Mouse (Mus musculus): ENCODE data around the gene F12. TPM values are rescaled to one million over a fixed set of nuclear protein-coding genes. Genes with fewer than 3 reads are reported as not detected.
"Not testable (repeated sequence)": the region's sequence is repeated elsewhere in the genome, so short reads cannot be mapped to it uniquely, and the experiment has no call there.

Gene F12
- polyA plus RNA-seq, 1 experiment = 0.03 TPM

- Histone ChIP-seq H3K36me3 (ENCODE audit: control insufficient read depth, insufficient read depth, low read length) (no peaks in the 10 kb centered on the region), H3K27me3 (replicated peaks; ENCODE audit: control insufficient read depth, insufficient read depth, low read length) (no peaks in the 10 kb centered on the region), H3K4me3 (ENCODE audit: insufficient read depth, low read depth, low read length) (peak within 1 kb of the TSS; percentile 90), H3K27ac (ENCODE audit: insufficient read depth, low read depth, low read length) (peak within 1 kb of the TSS; percentile 90), H3K4me1 (ENCODE audit: control insufficient read depth, insufficient read depth, low read length) (peaks cover 5% of the 10 kb centered on the region; the same call in 1 of the 2 replicates)
- TF ChIP-seq POLR2A (IDR thresholded peaks at IDR 0.05; ENCODE audit: low read depth, low read length) (no peak), CTCF (conservative IDR thresholded peaks at IDR 0.05; ENCODE audit: insufficient read depth, insufficient read length, low read depth, low read length) (no peak)
- under 1% methylated on average over 35 of the region's 35 CpGs for WGBS
- peak; percentile 100 for DNase-seq
Measured at GRCm38 (mm10) chr13:55444937-55445315, 18.3 kb upstream of the F12 start, which contains the start of gene Grk6. Gene Grk6 (plus strand): TSS chr13:55445072.

GRCm38 (mm10) chr13:55444286-55444936, 17.8 kb upstream of the F12 start:
- Histone ChIP-seq H3K4me3 (ENCODE audit: insufficient read depth, low read depth, low read length) (peak overlapping the region; percentile 68), H3K4me1 (ENCODE audit: control insufficient read depth, insufficient read depth, low read length) (peaks cover 5% of the 10 kb centered on the region; the same call in 1 of the 2 replicates), H3K36me3 (ENCODE audit: control insufficient read depth, insufficient read depth, low read length) (no peaks in the 10 kb centered on the region), H3K27ac (ENCODE audit: insufficient read depth, low read depth, low read length) (peak overlapping the region; percentile 90), H3K27me3 (replicated peaks; ENCODE audit: control insufficient read depth, insufficient read depth, low read length) (no peaks in the 10 kb centered on the region)
- WGBS = 1% methylated on average over 33 of the region's 33 CpGs
- TF ChIP-seq CTCF (conservative IDR thresholded peaks at IDR 0.05; ENCODE audit: insufficient read depth, insufficient read length, low read depth, low read length) = no peak
- peak; percentile 9 for TF ChIP-seq POLR2A (IDR thresholded peaks at IDR 0.05; ENCODE audit: low read depth, low read length)
- no peak for DNase-seq

- peaks cover 5% of the 10 kb centered on the region; the same call in 1 of the 2 replicates for H3K4me1 ChIP-seq (ENCODE audit: control insufficient read depth, insufficient read depth, low read length)
- no peaks in the 10 kb centered on the region for H3K27me3 ChIP-seq (replicated peaks; ENCODE audit: control insufficient read depth, insufficient read depth, low read length)
- peak overlapping the region; percentile 90; the same call in 1 of the 2 replicates for H3K27ac ChIP-seq (ENCODE audit: insufficient read depth, low read depth, low read length)
- no peaks in the 10 kb centered on the region for H3K36me3 ChIP-seq (ENCODE audit: control insufficient read depth, insufficient read depth, low read length)
- peak overlapping the region; percentile 68 for H3K4me3 ChIP-seq (ENCODE audit: insufficient read depth, low read depth, low read length)
- TF ChIP-seq POLR2A (IDR thresholded peaks at IDR 0.05; ENCODE audit: low read depth, low read length) (no peak), CTCF (conservative IDR thresholded peaks at IDR 0.05; ENCODE audit: insufficient read depth, insufficient read length, low read depth, low read length) (no peak)
- 22% methylated on average over 9 of the region's 9 CpGs for WGBS
- no peak for DNase-seq
Measured at GRCm38 (mm10) chr13:55443799-55444285, 17.2 kb upstream of the F12 start.

- not testable (repeated sequence) for DNase-seq; H3K4me1 ChIP-seq (ENCODE audit: control insufficient read depth, insufficient read depth, low read length); H3K27ac ChIP-seq (ENCODE audit: insufficient read depth, low read depth, low read length); H3K4me3 ChIP-seq (ENCODE audit: insufficient read depth, low read depth, low read length); H3K27me3 ChIP-seq (replicated peaks; ENCODE audit: control insufficient read depth, insufficient read depth, low read length); H3K36me3 ChIP-seq (ENCODE audit: control insufficient read depth, insufficient read depth, low read length)
- 82% methylated on average over 15 of the region's 15 CpGs for WGBS
Measured at GRCm38 (mm10) chr13:55437111-55437629, 10.6 kb upstream of the F12 start.

- no peak for DNase-seq
- H3K27me3 ChIP-seq (replicated peaks; ENCODE audit: control insufficient read depth, insufficient read depth, low read length) = no peaks in the 10 kb centered on the region
- no peaks in the 10 kb centered on the region for H3K4me1 ChIP-seq (ENCODE audit: control insufficient read depth, insufficient read depth, low read length)
- no peak overlapping the region for H3K27ac ChIP-seq (ENCODE audit: insufficient read depth, low read depth, low read length)
- TF ChIP-seq CTCF (conservative IDR thresholded peaks at IDR 0.05; ENCODE audit: insufficient read depth, insufficient read length, low read depth, low read length) (no peak), POLR2A (IDR thresholded peaks at IDR 0.05; ENCODE audit: low read depth, low read length) (no peak)
- WGBS = 72% methylated on average over 10 of the region's 10 CpGs
- H3K4me3 ChIP-seq (ENCODE audit: insufficient read depth, low read depth, low read length) = no peak overlapping the region
- no peaks in the 10 kb centered on the region for H3K36me3 ChIP-seq (ENCODE audit: control insufficient read depth, insufficient read depth, low read length)
Measured at GRCm38 (mm10) chr13:55431889-55432685, 5.5 kb upstream of the F12 start.

- DNase-seq = no peak
- Histone ChIP-seq H3K4me1 (ENCODE audit: control insufficient read depth, insufficient read depth, low read length) (no peaks in the 10 kb centered on the region), H3K27me3 (replicated peaks; ENCODE audit: control insufficient read depth, insufficient read depth, low read length) (no peaks in the 10 kb centered on the region), H3K4me3 (ENCODE audit: insufficient read depth, low read depth, low read length) (no peak overlapping the region), H3K27ac (ENCODE audit: insufficient read depth, low read depth, low read length) (no peak overlapping the region), H3K36me3 (ENCODE audit: control insufficient read depth, insufficient read depth, low read length) (no peaks in the 10 kb centered on the region)
- 77% methylated on average over 2 of the region's 2 CpGs for WGBS
- TF ChIP-seq POLR2A (IDR thresholded peaks at IDR 0.05; ENCODE audit: low read depth, low read length) (no peak), CTCF (conservative IDR thresholded peaks at IDR 0.05; ENCODE audit: insufficient read depth, insufficient read length, low read depth, low read length) (no peak)
Measured at GRCm38 (mm10) chr13:55430566-55430965, 4.0 kb upstream of the F12 start.

All from kidney, adult 2 months (tissue).